Mouse (Mus musculus) spleen, adult 2 months (tissue): ENCODE results near the gene Dcaf11. TPM values are rescaled to one million over a fixed set of nuclear protein-coding genes. Genes with fewer than 3 reads are reported as not detected.

ENCODE experiments used
- DNase-seq, 2 experiments: peaks; one replicate each; pipeline versions ENCODE4 v3.0.0 to v3.0.0-alpha.2; 2012 to 2021; ENCODE audit warnings: low spot score in 2 of 2, low read depth in 1 of 2
- H3K27ac ChIP-seq: fragments of 200-500 bp; 2 replicates; pipeline ENCODE4 v1.5.1; 2012; ENCODE audit warnings: low read length, inconsistent platforms; ENCODE audit not compliant: insufficient read depth
- H3K27me3 ChIP-seq: fragments of 200-500 bp; 2 replicates; pipeline ENCODE4 v1.6.1; 2012; ENCODE audit warnings: mild to moderate bottlenecking, moderate library complexity, low read length, inconsistent platforms; ENCODE audit not compliant: control insufficient read depth, insufficient read depth
- H3K36me3 ChIP-seq: fragments of 200-500 bp; 2 replicates; pipeline ENCODE4 v1.6.1; 2012; ENCODE audit warnings: mild to moderate bottlenecking, low read length, inconsistent platforms; ENCODE audit not compliant: control insufficient read depth, insufficient read depth
- H3K4me1 ChIP-seq: fragments of 200-500 bp; 2 replicates; pipeline ENCODE4 v1.6.1; 2011; ENCODE audit warnings: inconsistent platforms; ENCODE audit not compliant: control insufficient read depth, insufficient read depth, insufficient read length
- H3K4me3 ChIP-seq: fragments of 200-500 bp; 2 replicates; pipeline ENCODE4 v1.5.1; 2011; ENCODE audit warnings: mild to moderate bottlenecking, inconsistent platforms; ENCODE audit not compliant: insufficient read depth, insufficient read length; ENCODE audit errors: extremely low read depth
- CTCF ChIP-seq: fragments of 200-500 bp; IDR thresholded peaks from 2 replicates; pipeline ENCODE4 v1.5.1; 2011; ENCODE audit warnings: mild to moderate bottlenecking, inconsistent platforms; ENCODE audit not compliant: insufficient read depth, insufficient read length, insufficient replicate concordance; ENCODE audit errors: extremely low read depth
- POLR2A ChIP-seq: fragments of 200-500 bp; IDR thresholded peaks from 2 replicates; pipeline ENCODE4 v1.6.1; 2011; ENCODE audit warnings: low read depth, low read length, inconsistent platforms
- whole genome bisulfite sequencing: fragments of 180-500 bp; shearing (Covaris S2); methylation state at CpG from one replicate; pipeline ENCODE4 v1.1.7; 2018; 5-methylcytosine and 5-hydroxymethylcytosine counted together
- polyA plus RNA-seq: library from polyadenylated mRNA; depleted of rRNA; stranded (reverse); fragments of >200 nt; gene quantifications from 2 replicates; pipeline ENCODE4 v1.2.3, GENCODE M21; 2012

Gene Dcaf11
- polyA plus RNA-seq, 1 experiment = 73.4 TPM

- Histone ChIP-seq H3K27me3 (no peaks in the 10 kb centered on the region), H3K27ac (no peak overlapping the region), H3K36me3 (peaks cover 21% of the 10 kb centered on the region), H3K4me3 (no peak overlapping the region), H3K4me1 (peaks cover 7% of the 10 kb centered on the region; the same call in 1 of the 2 replicates)
- no peak for DNase-seq
- 91% methylated on average over 10 of the region's 10 CpGs for WGBS
- TF ChIP-seq CTCF (no peak), POLR2A (no peak)
Observed at GRCm38 (mm10) chr14:55561860-55562259, 2.1 kb downstream of the Dcaf11 start.

GRCm38 (mm10) chr14:55563249-55563648 is 3.4 kb downstream of the Dcaf11 start:
- TF ChIP-seq POLR2A (no peak), CTCF (no peak)
- Histone ChIP-seq H3K27me3 (no peaks in the 10 kb centered on the region), H3K4me3 (no peak overlapping the region), H3K4me1 (peaks cover 5% of the 10 kb centered on the region; the same call in 1 of the 2 replicates), H3K27ac (no peak overlapping the region), H3K36me3 (peaks cover 29% of the 10 kb centered on the region)
- 92% methylated on average over 11 of the region's 11 CpGs for WGBS
- no peak for DNase-seq

GRCm38 (mm10) chr14:55565748-55566147 is 5.9 kb downstream of the Dcaf11 start:
- 87% methylated on average over 3 of the region's 3 CpGs for WGBS
- no peak for TF ChIP-seq POLR2A
- TF ChIP-seq CTCF = no peak
- no peaks in the 10 kb centered on the region for H3K27me3 ChIP-seq
- DNase-seq = no peak
- no peak overlapping the region for H3K4me3 ChIP-seq
- H3K4me1 ChIP-seq = peaks cover 5% of the 10 kb centered on the region; the same call in 1 of the 2 replicates
- H3K27ac ChIP-seq = no peak overlapping the region
- H3K36me3 ChIP-seq = peaks cover 42% of the 10 kb centered on the region

GRCm38 (mm10) chr14:55567496-55567895 is 7.7 kb downstream of the Dcaf11 start:
- H3K27ac ChIP-seq = no peak overlapping the region
- H3K36me3 ChIP-seq = peaks cover 42% of the 10 kb centered on the region
- 94% methylated on average over 3 of the region's 3 CpGs for WGBS
- no peaks in the 10 kb centered on the region for H3K4me1 ChIP-seq
- no peak for DNase-seq
- no peak overlapping the region for H3K4me3 ChIP-seq
- H3K27me3 ChIP-seq = no peaks in the 10 kb centered on the region
- TF ChIP-seq POLR2A (no peak), CTCF (no peak)

GRCm38 (mm10) chr14:55570588-55570987 is 10.8 kb downstream of the Dcaf11 start:
- no peaks in the 10 kb centered on the region for H3K27me3 ChIP-seq
- 80% methylated on average over 2 of the region's 2 CpGs for WGBS
- peaks cover 31% of the 10 kb centered on the region for H3K36me3 ChIP-seq
- no peak overlapping the region for H3K4me3 ChIP-seq
- H3K4me1 ChIP-seq = no peaks in the 10 kb centered on the region
- TF ChIP-seq CTCF (no peak), POLR2A (no peak)
- no peak overlapping the region for H3K27ac ChIP-seq
- no peak for DNase-seq

- Histone ChIP-seq H3K27ac (no peak overlapping the region), H3K4me3 (no peak overlapping the region), H3K4me1 (no peaks in the 10 kb centered on the region), H3K27me3 (no peaks in the 10 kb centered on the region), H3K36me3 (peaks cover 22% of the 10 kb centered on the region)
- DNase-seq = no peak
- no peak for TF ChIP-seq CTCF
- no peak for TF ChIP-seq POLR2A
Observed at GRCm38 (mm10) chr14:55571760-55572159, 12.0 kb downstream of the Dcaf11 start.

- H3K4me1 ChIP-seq = peaks cover 3% of the 10 kb centered on the region; the same call in 1 of the 2 replicates
- no peak for DNase-seq
- H3K36me3 ChIP-seq = peaks cover 5% of the 10 kb centered on the region; the same call in 1 of the 2 replicates
- H3K4me3 ChIP-seq = no peak within 1 kb of the TSS
- no peak within 1 kb of the TSS for H3K27ac ChIP-seq
- no peaks in the 10 kb centered on the region for H3K27me3 ChIP-seq
- TF ChIP-seq CTCF (no peak), POLR2A (no peak)
- 77% methylated on average over 8 of the region's 8 CpGs for WGBS
Observed at GRCm38 (mm10) chr14:55575302-55575701, 15.5 kb downstream of the Dcaf11 start, which contains the start of gene Fitm1. Gene Fitm1 (plus strand): TSS chr14:55575617.

GRCm38 (mm10) chr14:55575711-55576110 is 15.9 kb downstream of the Dcaf11 start:
- TF ChIP-seq CTCF (no peak), POLR2A (no peak)
- H3K27ac ChIP-seq = no peak overlapping the region
- WGBS = 73% methylated on average over 13 of the region's 13 CpGs
- H3K4me1 ChIP-seq = peaks cover 3% of the 10 kb centered on the region; the same call in 1 of the 2 replicates
- H3K27me3 ChIP-seq = no peaks in the 10 kb centered on the region
- peaks cover 7% of the 10 kb centered on the region for H3K36me3 ChIP-seq
- H3K4me3 ChIP-seq = no peak overlapping the region
- no peak for DNase-seq
